Mouse (Mus musculus) left cerebral cortex, adult 18-20 months (tissue): ENCODE data around the gene Gys1. TPM values are rescaled to one million over a fixed set of nuclear protein-coding genes. Genes with fewer than 3 reads are reported as not detected.
A peak's percentile ranks its signal among the peaks of the same experiment; 100 is the strongest.
"Not testable (repeated sequence)": the region's sequence is repeated elsewhere in the genome, so short reads cannot be mapped to it uniquely, and the experiment has no call there.

Experiments
- DNase-seq, 2 experiments: peaks; one replicate each; pipeline ENCODE4 v3.0.0; 2021 to 2022; ENCODE audit warnings: low spot score in 2 of 2, mixed read lengths in 1 of 2
- long read RNA-seq, 2 experiments: library from polyadenylated mRNA; stranded (forward); transcript quantifications; one replicate each; pipeline ENCODE4 v2.0.0; 2021
- total RNA-seq, 2 experiments: library from RNA; stranded (reverse); gene quantifications; 2 replicates each; pipeline ENCODE4 v1.2.3; 2021

Gys1 gene
- 10 to 100 TPM; 15.1 to 18.1 TPM for total RNA-seq
- long read RNA-seq, experiment 1, transcript Gys1-201 (16 exons, 3,678 nt) = major isoform, 6 of 19 reads
- long read RNA-seq, experiment 1, partial matches to known transcripts = 8 of 19 reads
- long read RNA-seq, experiment 1, other reads (novel, unspliced or antisense) = 5 of 19 reads
- long read RNA-seq, experiment 2, partial matches to known transcripts = 8 of 11 reads
- long read RNA-seq, experiment 2, other reads (novel, unspliced or antisense) = 1 of 11 reads

DNA sequence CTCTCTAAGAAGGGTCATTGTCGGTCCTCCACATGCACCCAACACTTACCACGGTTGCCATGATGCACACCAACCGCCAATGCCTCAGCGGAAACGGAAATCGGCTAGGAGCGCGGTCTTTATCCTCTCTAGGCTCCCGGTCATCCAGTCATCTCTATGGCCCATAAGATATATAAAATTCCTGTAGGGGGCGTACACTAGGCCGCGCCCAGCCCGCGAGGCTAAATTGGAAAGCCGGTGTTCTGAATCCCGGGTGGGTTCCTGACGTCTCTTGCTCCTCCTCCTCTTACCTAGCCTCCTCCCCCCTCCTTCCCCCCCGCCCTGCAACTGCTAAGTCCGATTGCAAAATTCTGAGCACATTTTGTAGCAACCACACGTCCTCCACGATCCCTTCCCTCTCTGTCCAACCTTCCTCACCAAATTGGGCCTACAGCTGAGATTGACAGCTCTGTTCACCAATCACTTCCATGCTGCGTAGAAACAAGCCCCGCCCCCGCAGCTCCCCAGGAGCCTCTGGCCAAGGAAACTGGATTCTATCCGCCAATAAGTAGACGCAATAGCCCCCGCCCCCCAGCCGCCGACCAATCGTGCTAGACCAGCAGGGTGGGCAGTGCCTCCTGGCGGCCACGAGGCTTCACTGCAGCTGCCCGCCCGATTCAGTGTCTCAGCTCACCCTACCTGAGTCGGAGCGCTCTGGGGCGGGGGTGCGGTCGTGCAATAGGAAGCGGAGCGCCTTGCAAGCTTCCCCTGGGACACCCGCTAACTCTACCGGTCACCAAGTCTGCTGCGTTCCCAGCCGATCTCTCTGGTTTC lies at the start of gene Gys1:
TSS of gene Gys1 (plus strand) at position 642 of the 813 bp plus-strand sequence.
- peak; percentile 100 for DNase-seq

DNA sequence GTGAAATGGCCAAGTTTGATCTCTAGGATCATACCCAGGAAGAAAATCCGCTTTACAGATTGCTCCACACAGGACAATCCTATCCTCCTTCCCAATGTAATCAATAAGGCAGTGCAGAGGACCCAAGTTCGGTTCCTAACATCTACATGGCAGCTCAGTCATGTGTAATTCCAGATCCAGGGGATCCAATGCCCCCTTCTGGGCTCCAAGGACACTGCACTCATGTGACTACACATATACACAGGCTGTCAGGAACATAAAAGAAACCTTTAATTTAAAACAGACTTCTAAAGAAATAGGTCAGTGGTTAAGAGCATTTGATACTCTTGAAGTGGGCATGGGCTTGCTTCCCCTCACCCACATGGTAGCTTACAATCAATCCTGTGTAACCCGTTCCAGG lies 48.6 kb upstream of the Gys1 start:
- DNase-seq = no peak

DNA sequence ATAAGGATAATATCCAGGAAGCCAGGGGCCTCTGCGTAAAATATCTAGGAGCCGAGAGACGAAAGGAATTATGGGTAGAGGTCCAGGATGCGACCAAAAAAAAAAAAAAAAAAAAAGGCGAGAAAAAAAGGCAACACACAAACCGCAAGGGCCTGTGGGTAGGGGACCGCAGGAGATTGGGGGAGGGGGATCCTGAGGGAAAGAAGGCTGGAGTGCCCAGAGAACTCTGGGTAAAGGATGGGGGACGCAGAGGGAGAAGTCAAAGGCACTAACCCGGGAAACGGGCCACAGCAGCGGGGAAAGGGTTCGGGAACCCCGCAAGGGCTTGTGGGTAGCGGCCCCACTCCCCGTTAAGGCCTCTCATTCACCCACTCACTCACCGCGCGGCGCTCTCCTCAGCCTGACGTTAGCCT lies 39.5 kb upstream of the Gys1 start:
- no peak for DNase-seq

DNA sequence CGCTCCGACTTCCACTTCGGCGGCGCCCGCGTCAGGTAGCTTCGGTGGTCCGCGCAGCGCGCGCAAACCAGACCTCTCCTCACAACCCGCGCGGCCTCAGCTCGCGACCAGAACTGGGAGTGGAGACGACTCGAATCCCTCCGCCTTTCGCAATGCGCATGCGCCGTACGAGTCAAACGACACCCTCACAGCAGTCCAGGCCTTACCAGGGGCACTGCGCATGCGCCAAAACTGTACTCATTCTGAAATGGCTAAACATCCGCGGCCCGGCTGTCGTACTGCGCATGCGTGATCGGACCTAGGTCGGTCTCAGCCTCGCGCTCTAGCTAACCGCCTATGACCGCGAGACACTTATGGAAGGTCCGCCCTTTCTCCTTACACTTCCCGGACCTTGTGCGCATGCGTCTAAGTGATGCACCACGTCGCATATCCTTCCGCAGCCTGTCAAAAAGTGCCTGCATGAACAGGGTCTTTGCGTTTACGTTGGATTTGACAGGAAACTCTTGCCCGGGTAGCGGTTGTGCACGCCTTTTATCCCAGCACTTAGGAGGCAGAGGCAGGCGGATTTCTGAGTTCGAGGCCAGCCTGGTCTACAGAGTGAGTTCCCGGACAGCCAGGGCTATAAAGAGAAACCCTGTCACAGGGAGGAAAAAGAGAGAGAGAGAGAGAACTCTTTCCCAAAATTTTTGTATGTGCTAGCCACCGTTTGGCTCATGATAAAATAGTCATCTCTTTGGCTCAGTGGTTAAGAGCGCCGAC lies 38.9 kb upstream of the Gys1 start, which contains the start of gene Snrnp70:
TSS of gene Snrnp70 (minus strand) at position 165 of the 759 bp plus-strand sequence.
- DNase-seq = peak; percentile 100

DNA sequence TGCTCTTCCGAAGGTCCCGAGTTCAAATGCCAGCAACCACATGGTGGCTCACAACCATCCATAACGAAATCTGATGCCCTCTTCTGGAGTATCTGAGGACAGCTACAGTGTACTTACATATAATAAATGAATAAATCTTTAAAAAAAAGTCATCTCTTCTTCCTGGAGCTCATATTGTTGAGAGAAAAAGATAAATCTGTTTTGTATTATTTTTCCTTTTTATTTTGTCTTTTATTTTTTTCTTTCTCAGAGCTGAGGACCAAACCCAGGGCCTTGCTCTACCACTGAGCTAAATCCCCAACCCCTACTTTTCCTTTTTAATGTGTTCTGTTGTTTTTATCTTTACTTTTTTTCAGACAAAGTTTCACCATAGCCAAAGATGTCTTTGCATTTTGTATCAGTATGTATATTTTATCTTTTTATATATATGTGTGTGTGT lies 38.3 kb upstream of the Gys1 start:
- not testable (repeated sequence) for DNase-seq

DNA sequence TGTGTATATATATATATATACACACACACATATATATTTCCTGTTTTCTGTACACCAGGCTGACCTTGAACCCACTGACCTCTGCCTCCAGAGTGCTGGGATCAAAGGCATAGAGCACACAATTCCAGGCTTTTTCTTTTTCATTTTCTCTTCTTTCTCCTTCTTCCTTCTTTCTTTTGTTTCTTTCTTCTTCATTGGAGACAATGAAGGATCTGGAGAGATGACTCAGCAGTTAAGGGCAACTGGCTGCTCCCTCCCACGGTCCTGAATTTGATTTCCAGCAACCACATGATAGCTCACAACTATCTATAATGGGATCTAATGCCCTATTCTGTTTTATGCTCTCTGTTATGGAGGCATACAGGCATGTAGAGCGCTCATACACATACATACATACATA lies 37.9 kb upstream of the Gys1 start:
- no peak for DNase-seq

DNA sequence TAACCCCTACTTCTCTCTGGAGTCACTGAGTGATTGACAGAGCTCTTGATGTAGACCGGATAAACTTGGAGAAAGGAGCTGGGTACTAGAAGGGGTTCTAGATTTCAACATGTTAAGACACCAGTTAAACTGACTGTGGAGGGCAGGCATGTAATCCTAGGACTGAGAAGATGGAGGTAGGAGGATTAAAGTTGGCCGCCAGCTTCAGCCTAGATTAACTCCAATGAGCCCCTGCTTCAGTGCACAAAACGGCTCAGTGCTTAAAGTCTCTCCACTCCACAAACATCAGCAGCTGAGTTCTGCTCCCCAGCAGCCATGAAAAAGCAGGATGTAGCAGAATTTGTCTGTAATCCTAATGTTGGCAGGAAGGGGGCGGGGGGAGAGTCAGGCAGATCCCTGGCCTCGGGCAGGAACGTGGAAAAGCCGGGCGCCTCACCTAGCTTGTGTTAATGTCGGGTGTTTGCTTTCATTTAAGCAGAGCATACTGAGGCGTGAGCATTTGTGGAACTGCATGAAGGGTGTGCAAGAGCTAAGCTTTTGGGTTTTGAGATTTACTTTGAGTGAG lies 33.0 kb upstream of the Gys1 start:
- DNase-seq = no peak

DNA sequence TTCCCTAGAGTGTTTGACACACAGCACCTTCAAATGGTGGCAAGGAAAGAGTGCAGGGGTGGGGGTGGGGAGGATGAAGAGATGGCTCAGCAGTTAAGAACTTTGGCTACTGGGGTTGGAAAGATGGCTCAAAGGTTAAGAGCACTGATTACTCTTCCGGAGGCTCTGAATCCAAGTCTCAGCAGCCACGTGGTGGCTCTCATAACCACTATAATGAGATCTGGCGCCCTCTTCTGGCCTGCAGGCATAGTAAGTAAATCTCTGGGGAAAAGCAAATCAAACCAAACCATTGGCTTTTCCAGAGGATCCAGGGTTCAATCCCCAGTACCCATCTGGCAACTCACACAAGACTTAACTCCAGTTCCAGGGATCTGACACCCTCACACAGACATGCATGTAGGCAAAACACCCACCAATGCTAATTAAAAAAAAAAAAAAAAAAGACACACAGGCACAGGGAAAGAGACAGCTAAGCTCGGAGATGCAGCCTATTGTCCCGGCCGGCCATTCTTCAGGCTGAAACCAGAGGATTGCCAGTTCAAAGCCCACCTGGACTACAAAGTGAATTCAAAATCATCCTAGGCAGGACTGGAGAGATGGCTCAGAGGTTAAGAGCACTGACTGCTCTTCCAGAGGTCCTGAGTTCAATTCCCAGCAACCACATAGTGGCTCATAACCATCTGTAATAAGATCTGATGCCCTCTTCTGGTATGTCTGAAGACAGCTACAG lies 30.9 kb upstream of the Gys1 start:
- peak; percentile 33 to 55 for DNase-seq

DNA sequence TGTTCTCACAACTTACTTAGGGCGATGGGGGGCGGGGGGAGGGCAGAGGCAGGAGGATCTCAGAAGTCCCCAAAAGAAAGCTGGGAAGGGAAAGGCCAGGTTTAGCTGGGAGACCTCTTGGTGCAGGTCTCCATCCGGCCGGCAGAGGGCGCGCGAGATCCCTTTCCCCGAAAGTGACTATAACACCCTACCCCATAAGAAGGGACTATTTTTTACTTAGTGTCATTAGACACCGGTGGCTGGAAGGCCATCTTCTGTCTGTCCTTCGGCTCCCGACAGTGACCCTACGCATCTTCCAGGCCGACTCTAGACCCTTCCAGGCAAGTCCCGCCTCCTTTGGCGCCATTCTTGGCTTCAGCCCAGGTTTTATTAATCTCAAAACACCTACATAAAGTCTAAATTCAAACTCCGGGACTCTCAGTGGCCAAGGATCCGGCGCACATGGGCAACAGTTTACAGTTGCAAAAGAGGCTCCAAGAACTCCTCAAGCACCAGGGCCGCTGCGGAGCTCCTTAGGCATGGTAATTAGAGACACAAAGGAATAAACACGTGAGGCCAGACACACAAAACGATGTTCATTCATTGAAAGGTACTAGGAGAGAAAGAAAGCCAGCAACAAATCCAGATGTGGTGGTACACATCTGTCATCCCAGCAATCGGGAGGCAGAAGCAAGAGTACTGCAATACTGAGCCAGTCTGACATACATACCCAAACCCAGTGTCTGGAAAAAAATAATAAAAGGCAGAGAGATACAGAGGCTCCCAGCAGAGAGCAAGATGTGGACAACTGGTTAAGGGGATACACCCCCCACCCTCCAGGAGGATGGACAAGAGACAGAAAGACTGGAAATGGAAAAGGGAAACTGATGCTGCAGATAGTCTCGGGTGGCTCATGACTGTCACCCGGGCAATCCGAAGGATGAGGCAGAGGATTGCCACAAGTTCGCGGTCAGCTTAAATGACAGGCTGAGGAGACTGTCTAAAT lies 29.3 kb upstream of the Gys1 start, which contains the start of gene Kcna7:
TSS of gene Kcna7 (plus strand) at position 563 of the 985 bp plus-strand sequence.
- DNase-seq = peak; percentile 57 to 78

DNA sequence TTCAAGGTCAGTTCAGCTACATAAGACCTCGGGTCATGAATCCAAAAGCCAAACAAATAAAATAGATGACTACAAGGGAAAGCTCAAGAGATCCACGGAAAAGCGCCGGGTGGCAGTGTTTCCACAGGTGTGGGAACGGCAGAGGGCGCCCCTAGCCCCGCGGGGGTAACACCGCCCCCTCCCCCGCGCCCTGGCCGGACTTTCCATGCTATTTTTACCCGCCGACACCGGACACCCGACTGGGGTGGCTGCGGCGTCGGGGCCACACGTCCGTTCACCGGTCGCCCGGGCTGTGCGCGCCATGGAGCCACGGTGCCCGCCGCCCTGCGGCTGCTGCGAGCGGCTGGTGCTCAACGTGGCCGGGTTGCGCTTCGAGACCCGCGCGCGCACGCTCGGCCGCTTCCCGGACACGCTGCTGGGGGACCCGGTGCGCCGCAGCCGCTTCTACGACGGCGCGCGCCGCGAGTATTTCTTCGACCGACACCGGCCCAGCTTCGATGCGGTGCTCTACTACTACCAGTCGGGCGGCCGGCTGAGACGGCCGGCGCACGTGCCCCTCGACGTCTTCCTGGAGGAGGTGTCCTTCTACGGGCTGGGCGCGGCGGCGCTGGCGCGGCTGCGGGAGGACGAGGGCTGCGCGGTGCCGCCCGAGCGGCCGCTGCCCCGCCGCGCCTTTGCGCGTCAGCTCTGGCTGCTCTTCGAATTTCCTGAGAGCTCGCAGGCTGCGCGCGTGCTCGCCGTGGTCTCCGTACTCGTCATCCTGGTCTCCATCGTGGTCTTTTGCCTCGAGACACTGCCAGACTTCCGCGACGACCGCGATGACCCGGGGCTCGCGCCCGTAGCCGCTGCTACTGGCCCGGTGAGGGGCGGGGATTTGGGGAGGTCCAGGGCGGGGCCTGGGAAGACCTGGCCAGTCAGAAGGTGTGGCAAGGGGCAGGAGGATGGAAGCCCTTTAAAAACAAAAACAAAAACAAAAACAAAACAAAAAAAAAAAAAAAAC lies 28.2 kb upstream of the Gys1 start:
- DNase-seq = no peak

DNA sequence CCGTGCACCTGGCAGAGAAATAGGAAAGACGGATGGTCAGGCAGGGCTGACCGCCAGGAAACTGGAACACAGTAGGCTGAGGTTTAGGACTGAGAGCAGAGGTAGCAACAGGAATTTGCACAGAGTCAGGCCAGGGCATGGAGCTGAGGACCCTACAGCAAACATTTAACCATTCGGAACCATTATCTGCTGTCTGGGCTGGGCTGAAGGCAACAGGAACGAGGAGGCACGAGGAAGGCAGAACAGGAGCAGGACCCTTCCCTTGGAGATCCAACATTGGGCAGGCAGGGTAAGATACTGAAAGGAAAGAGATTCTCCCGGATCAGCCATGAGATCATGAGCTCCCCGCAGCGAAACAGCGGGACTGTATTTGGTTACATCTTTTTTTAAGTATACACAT lies 26.8 kb upstream of the Gys1 start:
- no peak for DNase-seq

DNA sequence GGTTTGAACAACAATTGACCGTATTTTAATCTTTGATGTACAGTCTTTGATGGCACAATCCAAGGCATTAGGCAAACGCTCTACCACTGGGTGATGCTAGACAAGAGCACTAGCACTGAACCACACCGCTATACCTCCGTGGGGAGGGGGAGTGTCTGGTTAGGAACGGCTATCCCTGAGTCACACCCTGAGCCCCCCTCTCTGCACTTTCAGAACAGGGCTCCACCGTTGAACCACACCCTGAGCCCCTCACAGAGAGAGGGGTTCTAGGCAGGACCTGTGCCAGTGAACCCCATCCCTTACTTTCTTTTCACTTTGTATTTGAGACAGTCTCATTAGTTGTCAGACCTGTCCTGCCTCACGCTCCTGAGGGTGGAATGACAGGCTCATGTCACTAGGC lies 26.3 kb upstream of the Gys1 start:
- no peak for DNase-seq

DNA sequence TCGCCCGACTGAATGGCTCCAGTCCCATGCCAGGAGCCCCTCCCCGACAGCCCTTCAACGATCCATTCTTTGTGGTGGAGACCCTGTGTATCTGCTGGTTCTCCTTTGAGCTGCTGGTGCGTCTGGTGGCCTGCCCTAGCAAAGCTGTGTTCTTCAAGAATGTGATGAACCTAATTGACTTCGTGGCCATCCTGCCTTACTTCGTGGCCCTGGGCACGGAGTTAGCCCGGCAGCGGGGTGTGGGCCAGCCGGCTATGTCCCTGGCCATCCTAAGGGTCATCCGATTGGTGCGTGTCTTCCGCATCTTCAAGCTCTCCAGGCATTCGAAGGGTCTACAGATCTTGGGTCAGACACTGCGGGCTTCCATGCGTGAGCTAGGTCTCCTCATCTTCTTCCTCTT lies 25.7 kb upstream of the Gys1 start:
- DNase-seq = no peak

DNA sequence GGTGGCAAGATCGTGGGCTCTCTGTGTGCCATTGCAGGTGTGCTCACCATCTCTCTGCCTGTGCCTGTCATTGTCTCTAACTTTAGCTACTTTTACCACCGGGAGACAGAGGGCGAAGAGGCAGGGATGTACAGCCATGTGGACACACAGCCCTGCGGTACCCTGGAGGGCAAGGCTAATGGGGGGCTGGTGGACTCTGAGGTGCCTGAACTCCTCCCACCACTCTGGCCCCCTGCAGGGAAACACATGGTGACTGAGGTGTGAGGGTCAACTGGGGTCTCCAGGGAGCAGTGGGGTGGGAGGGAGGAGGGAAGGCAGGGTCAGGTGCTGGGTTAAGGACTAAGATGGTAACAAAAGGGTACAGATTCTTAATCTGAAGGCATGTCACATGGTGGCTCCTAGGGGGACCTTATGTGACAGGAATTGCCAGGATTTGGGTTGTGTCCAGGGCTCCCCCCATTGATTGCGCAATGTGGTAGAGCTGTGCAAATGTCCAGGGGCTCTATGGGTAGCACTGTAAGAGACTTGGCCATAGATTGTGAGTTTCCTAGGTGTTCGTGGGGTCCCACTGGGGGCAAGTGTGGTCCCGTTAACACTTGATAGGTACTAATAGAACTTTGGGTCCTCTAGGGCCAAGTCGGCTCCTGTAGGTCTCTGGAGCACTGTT lies 25.0 kb upstream of the Gys1 start:
- DNase-seq = no peak

DNA sequence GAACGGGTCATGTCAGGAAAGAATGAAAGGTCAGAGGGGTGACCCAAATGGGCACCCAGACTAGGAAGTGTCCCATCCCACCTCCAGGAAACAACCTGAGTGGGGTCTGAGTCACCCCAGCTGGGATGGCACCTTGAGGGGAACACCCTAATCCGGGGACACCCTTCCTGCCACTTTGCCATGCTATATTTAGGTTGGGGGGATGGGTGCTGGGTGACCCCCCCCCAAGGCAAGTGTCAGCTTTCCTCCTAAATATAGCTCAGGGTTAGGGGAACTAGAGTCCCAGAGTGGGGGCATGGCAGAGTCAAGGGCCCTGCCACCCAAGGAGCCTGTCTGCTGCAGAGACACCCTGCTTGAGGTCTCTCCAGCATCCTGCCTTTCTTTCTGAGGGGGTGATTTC lies 22.2 kb upstream of the Gys1 start:
- DNase-seq = no peak

DNA sequence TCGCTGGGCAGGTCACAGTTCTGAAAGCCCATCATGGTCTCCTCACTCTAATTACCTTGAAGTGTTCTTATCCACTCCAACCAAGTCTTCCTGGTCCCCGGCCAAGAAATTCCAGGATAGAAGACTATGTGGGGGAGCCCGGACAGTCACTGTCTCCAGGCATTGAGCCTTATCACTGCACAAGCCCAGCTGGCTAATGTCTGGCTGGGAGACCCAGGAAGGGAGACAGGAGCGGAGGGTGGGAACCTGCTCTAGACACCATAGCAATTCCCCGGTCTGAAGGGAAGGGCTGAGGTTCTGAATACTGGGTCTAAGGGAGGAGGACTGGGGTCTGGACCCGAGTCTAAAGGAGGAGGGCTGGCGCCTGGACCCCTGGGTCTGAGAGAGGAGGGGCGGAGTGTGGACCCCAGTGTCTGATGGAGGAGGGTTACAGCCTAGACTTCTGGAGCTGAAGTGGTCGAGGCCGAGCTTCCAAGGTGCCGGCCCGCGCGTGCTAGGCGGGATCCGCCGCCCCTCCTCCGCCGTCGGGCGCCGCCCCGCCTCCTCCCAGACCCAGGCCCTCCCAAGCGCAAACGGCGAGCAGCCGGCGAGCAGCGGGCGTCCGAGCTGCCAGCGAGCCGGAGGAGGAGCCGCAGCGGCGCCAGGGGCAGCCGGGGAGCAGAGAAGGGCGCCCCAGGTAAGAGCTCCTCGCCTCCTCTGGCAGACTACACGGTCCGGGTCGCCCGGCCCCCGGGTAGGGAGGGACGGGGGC lies 21.4 kb upstream of the Gys1 start, which contains the start of gene Ntf5:
TSS of gene Ntf5 (plus strand) at position 583 of the 751 bp plus-strand sequence.
- no peak for DNase-seq
